ENCODE assay signal across 35 mouse cellular contexts in genomic region chr3:102474275-102475155, GRCm38 (mm10). TPM values are rescaled to one million over a fixed set of nuclear protein-coding genes. Genes with fewer than 3 reads are reported as not detected.
DNase-seq lines count a peak whose midpoint lies in the region; TF ChIP-seq lines count a peak whose summit lies in the region.
"Had no signal": no experiment of that assay in that cellular context is flagged by ENCODE, and none has a peak within 500 bp of the region (broad histone marks: within the 10 kb centered on the region; RNA-seq: fewer than 3 reads in every experiment).

No protein-coding gene starts in this region.

- DNase-seq in cerebellum, postnatal 14 days, result peak; percentile 37 to 56
- no peak for DNase-seq in cerebellum, adult 11-12 months
- DNase-seq in liver, adult 2 months (ENCODE audit: extremely low read depth, low read depth, low spot score), result no peak
- DNase-seq in liver, result no peak
- DNase-seq in adipocyte (ENCODE audit: low spot score), result peak; percentile 6
- no peak for DNase-seq in right cerebral cortex, adult 2 months (ENCODE audit: low spot score in 2 of 2)
- DNase-seq in adrenal gland, postnatal 25 days, result no peak
- DNase-seq in right cerebral cortex, postnatal 10 days (ENCODE audit: low spot score in 2 of 2), result no peak
- DNase-seq: adrenal gland, adult 2 months; B cell, adult 2 months; embryo, embryonic 11 days; forebrain, postnatal 0 days; gastrocnemius, postnatal 36 days; kidney, adult 18-20 months; kidney, postnatal 25 days; liver, embryonic 13.5 days; lung, adult 2 months; lung, postnatal 10 days; retina, postnatal 1 day; spleen, adult 18-20 months; thymus, postnatal 25 days had no signal

- H3K9ac ChIP-seq in liver, adult 2 months (ENCODE audit: low read depth, low read length), result no peak overlapping the region
- H3K9ac ChIP-seq: embryonic facial prominence, embryonic 12.5 days; forebrain, embryonic 12.5 days; forebrain, postnatal 0 days; heart, embryonic 12.5 days; hindbrain, embryonic 14.5 days; kidney, embryonic 15.5 days; limb, embryonic 13.5 days; liver, embryonic 13.5 days; midbrain, embryonic 13.5 days; neural tube, embryonic 15.5 days had no signal

- WGBS in liver, adult 2 months, result 73% methylated on average over 15 of the region's 15 CpGs

- peaks cover 8% of the 10 kb centered on the region; the same call in 1 of the 2 replicates for H3K27me3 ChIP-seq in liver, adult 2 months (ENCODE audit: control insufficient read depth, insufficient read depth, low read length)
- H3K27me3 ChIP-seq: CH12.LX had no signal

- no peak overlapping the region for H3K27ac ChIP-seq in liver, adult 2 months (replicated peaks; ENCODE audit: insufficient read depth, low read depth, low read length)
- H3K27ac ChIP-seq: embryonic facial prominence, embryonic 12.5 days; forebrain, embryonic 12.5 days; heart, adult 2 months; hindbrain, embryonic 14.5 days; kidney, embryonic 15.5 days; limb, embryonic 13.5 days; liver, embryonic 13.5 days; macrophage; midbrain, embryonic 13.5 days; neural tube, embryonic 15.5 days had no signal

- no peak for TF ChIP-seq CTCF in liver, adult 2 months (IDR thresholded peaks at IDR 0.05; ENCODE audit: low read depth, low read length)

- no peak for TF ChIP-seq POLR2A in liver, adult 2 months (IDR thresholded peaks at IDR 0.05; ENCODE audit: extremely low read depth, insufficient read depth, low read length)

- H3K4me1 ChIP-seq in liver, adult 2 months (ENCODE audit: control insufficient read depth, insufficient read depth, low read length), result no peaks in the 10 kb centered on the region
- H3K4me1 ChIP-seq: liver, embryonic 13.5 days had no signal

- H3K36me3 ChIP-seq in liver, adult 2 months (ENCODE audit: control insufficient read depth, insufficient read depth, low read length), result no peaks in the 10 kb centered on the region
- H3K36me3 ChIP-seq: embryonic facial prominence, embryonic 12.5 days; forebrain, embryonic 12.5 days; heart, embryonic 12.5 days; kidney, embryonic 15.5 days; limb, embryonic 13.5 days; liver, embryonic 13.5 days; midbrain, embryonic 13.5 days; neural tube, embryonic 15.5 days had no signal

- peak overlapping the region; percentile 1; the same call in 1 of the 2 replicates for H3K4me3 ChIP-seq in liver, adult 2 months (ENCODE audit: insufficient read depth, low read depth, low read length)
- H3K4me3 ChIP-seq: embryonic facial prominence, embryonic 12.5 days; forebrain, embryonic 12.5 days; heart, adult 2 months; heart, embryonic 12.5 days; kidney, embryonic 15.5 days; limb, embryonic 13.5 days; liver, embryonic 13.5 days; midbrain, embryonic 13.5 days; neural tube, embryonic 15.5 days had no signal

- H3K79me2 ChIP-seq in liver, adult 2 months (ENCODE audit: control insufficient read depth, insufficient read depth, low read length), result no peaks in the 10 kb centered on the region; the same call in 1 of the 2 replicates

RNA-seq across cellular contexts. Expression of gene Ngf, which starts 4.8 kb away (rescaled TPM):
- 3.4 and 4.4 TPM in 2 replicates for total RNA-seq in liver, adult 2 months (2014; rRNA removed)
- 8.5 and 10.3 TPM in 2 replicates for polyA plus RNA-seq in liver, adult 2 months (2012; rRNA removed)
- 1.5 and 1.7 TPM in 2 replicates for total RNA-seq in adrenal gland, postnatal 25 days (2021)
- total RNA-seq: CH12.LX; hematopoietic stem cell, adult 5-6 weeks; megakaryocyte-erythroid progenitor cell, adult 5-6 weeks; monocyte, adult 5-6 weeks had no signal
- polyA plus RNA-seq: macrophage had no signal

Comparison
In these comparisons a context has a peak if more than half of its experiments do, and no peak if none do; other contexts are left out.
1. DNase-seq: peak in cerebellum, postnatal 14 days (2 of 2) and adipocyte (single experiment); none in cerebellum, adult 11-12 months (single experiment), liver, adult 2 months (single experiment), liver (single experiment), right cerebral cortex, adult 2 months (0 of 2), adrenal gland, postnatal 25 days (single experiment) and right cerebral cortex, postnatal 10 days (0 of 2).